ENCODE assay signal across 8 mouse cellular contexts in the genomic region with DNA sequence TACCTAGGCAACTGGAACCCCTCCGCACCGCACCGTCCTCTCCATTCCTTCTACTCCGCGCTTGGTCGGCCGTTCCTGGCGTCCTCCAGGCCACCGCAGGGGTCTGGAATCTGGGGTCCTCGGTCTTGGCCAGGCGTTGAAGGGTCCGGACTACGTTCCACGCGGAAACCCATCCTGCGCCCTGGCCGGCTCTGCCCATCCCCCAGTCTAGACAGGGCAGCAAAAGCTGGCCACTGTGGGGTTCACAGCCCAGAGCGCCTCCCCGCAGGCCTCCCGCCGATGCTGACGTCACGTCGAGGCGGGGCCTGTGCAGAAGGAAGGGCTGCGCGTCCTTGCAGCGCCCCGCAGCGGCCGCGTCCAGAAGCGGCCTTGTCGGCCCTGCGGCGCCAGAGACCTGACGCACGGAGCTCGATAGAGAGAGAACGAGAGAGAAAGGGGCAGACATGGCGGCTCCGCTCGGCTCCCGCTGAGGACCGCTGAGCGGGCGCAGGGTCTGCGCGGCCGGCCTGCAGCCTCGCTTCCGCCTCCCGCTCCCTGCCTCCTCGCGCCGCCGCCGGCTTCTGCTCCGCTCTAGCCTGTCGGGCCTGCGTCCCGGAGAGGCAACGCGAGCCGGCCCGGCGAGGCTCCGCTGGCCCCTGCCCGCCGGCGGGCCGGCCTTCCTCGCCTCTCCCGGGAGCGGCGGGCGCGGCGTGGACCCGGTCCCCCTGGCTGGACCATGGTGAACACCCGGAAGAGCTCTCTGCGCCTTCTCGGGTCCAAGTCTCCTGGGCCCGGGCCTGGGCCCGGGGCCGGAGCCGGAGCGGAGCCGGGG. TPM values are rescaled to one million over a fixed set of nuclear protein-coding genes. Genes with fewer than 3 reads are reported as not detected.
A peak's percentile ranks its signal among the peaks of the same experiment; 100 is the strongest.
DNase-seq lines count a peak whose midpoint lies in the region; ATAC-seq lines count a peak whose summit lies in the region.

A gene (plus strand): TSS at position 360 of the 811 bp plus-strand sequence.

- peaks cover 40% of the 10 kb centered on the region for H3K79me2 ChIP-seq in macrophage (ENCODE audit: inconsistent target)

- H3K27ac ChIP-seq in hindbrain, embryonic 16.5 days (ENCODE audit: low read depth, low read length): peak within 1 kb of the TSS; percentile 100
- H3K27ac ChIP-seq in macrophage: peak within 1 kb of the TSS; percentile 58

- H3K27me3 ChIP-seq in hindbrain, embryonic 16.5 days (replicated peaks; ENCODE audit: control insufficient read depth, insufficient read depth, low read length): no peaks in the 10 kb centered on the region

- peak within 1 kb of the TSS; percentile 91 for H3K4me2 ChIP-seq in hindbrain, embryonic 16.5 days (ENCODE audit: low read length)

- peak within 1 kb of the TSS; percentile 97 for H3K4me3 ChIP-seq in hindbrain, embryonic 16.5 days (ENCODE audit: low read length)
- peak within 1 kb of the TSS; percentile 51 for H3K4me3 ChIP-seq in macrophage (ENCODE audit: inconsistent target)

- DNase-seq in T-cell, adult 2 months (ENCODE audit: low spot score): peak; percentile 96
- DNase-seq in cerebellum, postnatal 36 days: peak; percentile 96 to 98
- DNase-seq in gastrocnemius, adult 18-20 months (ENCODE audit: low spot score): peak; percentile 96
- DNase-seq in left cerebral cortex, adult 18-20 months (ENCODE audit: low spot score in 2 of 2): peak; percentile 96 to 99
- DNase-seq in right cerebral cortex, adult 18-20 months: peak; percentile 98
- DNase-seq in urinary bladder, postnatal 10 days (ENCODE audit: low spot score): peak; percentile 91

- no peaks in the 10 kb centered on the region for H3K36me3 ChIP-seq in hindbrain, embryonic 16.5 days (ENCODE audit: control insufficient read depth, insufficient read depth, low read length)
- no peaks in the 10 kb centered on the region for H3K36me3 ChIP-seq in macrophage (ENCODE audit: inconsistent target)

- under 1% methylated on average over 64 of the region's 89 CpGs for WGBS in hindbrain, embryonic 16.5 days
- under 1% methylated on average over 63 of the region's 89 CpGs for WGBS in macrophage (ENCODE audit: missing documents)

- no peaks in the 10 kb centered on the region for H3K9me3 ChIP-seq in hindbrain, embryonic 16.5 days (ENCODE audit: control insufficient read depth, low read length)

- peak; percentile 97 for ATAC-seq in hindbrain, embryonic 16.5 days

- H3K4me1 ChIP-seq in hindbrain, embryonic 16.5 days (ENCODE audit: control insufficient read depth, insufficient read depth, low read depth, low read length): peaks cover 12% of the 10 kb centered on the region

- H3K9ac ChIP-seq in hindbrain, embryonic 16.5 days (ENCODE audit: low read depth, low read length): peak within 1 kb of the TSS; percentile 100

RNA-seq across cellular contexts. Expression of the gene that starts here (rescaled TPM):
- total RNA-seq in gastrocnemius, adult 18-20 months (2021): 10 to 100 TPM; 11.3 to 12.0 TPM
- polyA plus RNA-seq in hindbrain, embryonic 16.5 days (2015; fragmentation: Nextera tagmentation; extraction: Ambion mirVana): 5.9 and 6.7 TPM in 2 replicates
- total RNA-seq in left cerebral cortex, adult 18-20 months (2021): 10 to 100 TPM; 29.6 to 30.6 TPM
- total RNA-seq in macrophage (2018; cell fraction: chromatin; rRNA removed): 100 to 1,000 TPM in 24 of 26 experiments, 10 to 100 TPM in 2; 78.9 to 277 (median 206) TPM
- total RNA-seq in macrophage (2018; cell fraction: cytosol; rRNA removed): 10 to 100 TPM in 25 of 26 experiments, 1 to 10 TPM in 1; 9.3 to 27.8 (median 21.5) TPM
- total RNA-seq in macrophage (2018; cell fraction: nucleus; rRNA removed): 100 to 1,000 TPM in 13 of 26 experiments, 10 to 100 TPM in 13; 51.0 to 172 (median 100) TPM
- polyA plus RNA-seq in macrophage (2018): 8.1 to 11.5 TPM (median 10.4 TPM) in 3 replicates

Comparison
In these comparisons a context has a peak if more than half of its experiments do, and no peak if none do; other contexts are left out.
1. Peak in every context shown above with its lines: DNase-seq, ATAC-seq, H3K4me3 ChIP-seq and H3K27ac ChIP-seq.